Mouse (Mus musculus) CH12.LX (cell line): ENCODE results near the gene Galk2. TPM values are rescaled to one million over a fixed set of nuclear protein-coding genes. Genes with fewer than 3 reads are reported as not detected.

Source experiments
- DNase-seq: peaks from one replicate; pipeline ENCODE4 v3.0.0-alpha.2; 2013; ENCODE audit errors: extremely low read depth
- H3K27ac ChIP-seq: 2 replicates; pipeline ENCODE4 v1.5.1; 2012; ENCODE audit warnings: low read depth, mild to moderate bottlenecking, control low read depth, moderate library complexity; ENCODE audit not compliant: insufficient read depth
- H3K27me3 ChIP-seq: replicated peaks from 2 replicates; pipeline ENCODE3; 2012; ENCODE audit warnings: inconsistent platforms
- H3K36me3 ChIP-seq, 2 experiments: replicated peaks in 1 of 2; 2 replicates each; pipeline versions ENCODE3 to v1.6.1; 2012; ENCODE audit warnings: inconsistent platforms in 1 of 2, low read length in 1 of 2, mild to moderate bottlenecking in 1 of 2, mixed read lengths in 1 of 2, moderate library complexity in 1 of 2; ENCODE audit not compliant: control insufficient read depth in 1 of 2, insufficient read depth in 1 of 2
- H3K4me1 ChIP-seq, 2 experiments: 2 replicates each; pipeline ENCODE4 v1.6.1; 2012; ENCODE audit warnings: inconsistent platforms in 1 of 2, moderate library complexity in 1 of 2; ENCODE audit not compliant: insufficient read depth in 2 of 2, control insufficient read depth in 1 of 2
- H3K4me2 ChIP-seq: 2 replicates; pipeline ENCODE4 v1.6.1; 2012; ENCODE audit warnings: low read depth, mild to moderate bottlenecking, control low read depth; ENCODE audit not compliant: poor library complexity, insufficient read depth, severe bottlenecking
- H3K4me3 ChIP-seq, 3 experiments: fragments of 150-350 bp in 1 of 3; sonication (generic) in 1 of 3; replicated peaks in 1 of 3; 2 replicates each; pipeline versions ENCODE3 to v1.5.1; 2011 to 2012; ENCODE audit warnings: low read depth in 2 of 3, low read length in 2 of 3, mild to moderate bottlenecking in 2 of 3, moderate library complexity in 2 of 3, control low read depth in 1 of 3, improper control_type of control experiment in 1 of 3, inconsistent platforms in 1 of 3, mixed read lengths in 1 of 3; ENCODE audit not compliant: poor library complexity in 1 of 3
- H3K79me2 ChIP-seq: replicated peaks from 2 replicates; pipeline ENCODE4 v1.6.1; 2012; ENCODE audit warnings: mild to moderate bottlenecking, moderate library complexity; ENCODE audit not compliant: control insufficient read depth, poor library complexity, insufficient read depth, severe bottlenecking; ENCODE audit errors: extremely low read depth
- H3K9ac ChIP-seq: 2 replicates; pipeline ENCODE4 v1.6.1; 2012; ENCODE audit warnings: low read depth, mild to moderate bottlenecking, control low read depth, moderate library complexity; ENCODE audit not compliant: insufficient read depth
- H3K9me3 ChIP-seq: replicated peaks from 2 replicates; pipeline ENCODE3; 2012; ENCODE audit warnings: low read length, inconsistent platforms, mixed read lengths
- BHLHE40 ChIP-seq: IDR thresholded peaks from 2 replicates; pipeline ENCODE4 v1.6.1; 2011; ENCODE audit warnings: mild to moderate bottlenecking, low read depth, low read length, improper control_type of control experiment
- CHD1 ChIP-seq: IDR thresholded peaks from 2 replicates; pipeline ENCODE4 v1.6.1; 2012; ENCODE audit warnings: low read depth, low read length, improper control_type of control experiment, inconsistent platforms
- CTCF ChIP-seq, 2 experiments: IDR thresholded peaks in 1 of 2; conservative IDR thresholded peaks in 1 of 2; 2 replicates each; pipeline ENCODE4 v1.5.1; 2011 to 2012; ENCODE audit warnings: low read depth in 2 of 2, low read length in 2 of 2, improper control_type of control experiment in 1 of 2, inconsistent platforms in 1 of 2, mild to moderate bottlenecking in 1 of 2, moderate library complexity in 1 of 2
- EP300 ChIP-seq: IDR thresholded peaks from 2 replicates; pipeline ENCODE4 v1.6.1; 2011; ENCODE audit warnings: low read length, improper control_type of control experiment
- ETS1 ChIP-seq: conservative IDR thresholded peaks from 2 replicates; pipeline ENCODE4 v1.6.1; 2012; ENCODE audit warnings: low read depth, mild to moderate bottlenecking, inconsistent platforms, low read length, improper control_type of control experiment, moderate library complexity
- JUN ChIP-seq: IDR thresholded peaks from 2 replicates; pipeline ENCODE4 v1.6.1; 2011; ENCODE audit warnings: low read depth, mild to moderate bottlenecking, low read length, improper control_type of control experiment, moderate library complexity; ENCODE audit not compliant: insufficient read depth
- KAT2A ChIP-seq: IDR thresholded peaks from 2 replicates; pipeline ENCODE4 v1.6.1; 2012; ENCODE audit warnings: low read length, improper control_type of control experiment, inconsistent platforms; ENCODE audit not compliant: insufficient replicate concordance
- MAX ChIP-seq: IDR thresholded peaks from 2 replicates; pipeline ENCODE4 v1.6.1; 2011; ENCODE audit warnings: low read length, improper control_type of control experiment
- MEF2A ChIP-seq: IDR thresholded peaks from 2 replicates; pipeline ENCODE4 v1.6.1; 2014; ENCODE audit warnings: low read depth, mild to moderate bottlenecking, inconsistent platforms, low read length, improper control_type of control experiment, borderline replicate concordance
- PAX5 ChIP-seq: IDR thresholded peaks from 2 replicates; pipeline ENCODE4 v1.6.1; 2012; ENCODE audit warnings: low read length, inconsistent platforms, mixed read lengths
- POLR2A ChIP-seq: IDR thresholded peaks from 2 replicates; pipeline ENCODE4 v1.6.1; 2011; ENCODE audit warnings: low read depth, mild to moderate bottlenecking, improper control_type of control experiment, low read length
- POLR2AphosphoS2 ChIP-seq: IDR thresholded peaks from 2 replicates; pipeline ENCODE4 v1.6.1; 2011; ENCODE audit warnings: low read depth, low read length, improper control_type of control experiment
- RAD21 ChIP-seq: IDR thresholded peaks from 2 replicates; pipeline ENCODE4 v1.6.1; 2011; ENCODE audit warnings: low read depth, mild to moderate bottlenecking, low read length, improper control_type of control experiment, moderate library complexity
- SIN3A ChIP-seq: IDR thresholded peaks from 2 replicates; pipeline ENCODE4 v1.6.1; 2012; ENCODE audit warnings: low read length, improper control_type of control experiment, inconsistent platforms
- SMC3 ChIP-seq: IDR thresholded peaks from 2 replicates; pipeline ENCODE4 v1.6.1; 2011; ENCODE audit warnings: low read depth, low read length, improper control_type of control experiment
- TBP ChIP-seq: conservative IDR thresholded peaks from 2 replicates; pipeline ENCODE4 v1.6.1; 2011; ENCODE audit warnings: low read depth, low read length, improper control_type of control experiment
- TCF12 ChIP-seq: IDR thresholded peaks from 2 replicates; pipeline ENCODE4 v1.6.1; 2014; ENCODE audit warnings: low read depth, mild to moderate bottlenecking, inconsistent platforms, low read length, improper control_type of control experiment
- UBTF ChIP-seq: IDR thresholded peaks from 2 replicates; pipeline ENCODE4 v1.6.1; 2012; ENCODE audit warnings: low read depth, mild to moderate bottlenecking, inconsistent platforms, low read length, improper control_type of control experiment, moderate library complexity
- ZC3H11A ChIP-seq: IDR thresholded peaks from 2 replicates; pipeline ENCODE4 v1.6.1; 2012; ENCODE audit warnings: low read depth, mild to moderate bottlenecking, inconsistent platforms, low read length, improper control_type of control experiment
- ZMIZ1 ChIP-seq: IDR thresholded peaks from 2 replicates; pipeline ENCODE4 v1.6.1; 2012; ENCODE audit warnings: low read depth, mild to moderate bottlenecking, inconsistent platforms, low read length, improper control_type of control experiment
- dilution Hi-C: fragments of 300-500 bp; cut with MboI; formaldehyde crosslinking; loops from 2 replicates; pipeline ENCODE4 v1.14.3; 2020; ENCODE audit warnings: low sequenced_read_pairs; ENCODE audit not compliant: extremely low pct_unique_long_range_greater_than_20kb, extremely low pct_ligation_motif_present
- in situ Hi-C: fragments of 300-500 bp; cut with MboI; formaldehyde crosslinking; loops from 3 replicates; pipeline ENCODE4 v1.14.3; 2019; ENCODE audit warnings: low sequenced_read_pairs, low pct_ligation_motif_present, low pct_unique_long_range_greater_than_20kb, mixed read lengths
- polyA plus RNA-seq: library from polyadenylated mRNA; unstranded; fragments of >175 nt; gene quantifications from 2 replicates; pipeline ENCODE4 v1.2.1, GENCODE M21; 2012; ENCODE audit warnings: low read depth; ENCODE audit not compliant: insufficient read length
- total RNA-seq, 2 experiments: library from RNA; depleted of rRNA; stranded (reverse); fragments of 300-350 nt in 1 of 2; fragments of >200 nt in 1 of 2; gene quantifications; 2 replicates each; pipeline ENCODE4 v1.2.3; 2012 to 2014

The Galk2 gene
- total and polyA plus RNA-seq, 3 experiments, result 36.7 to 59.9 (median 41.8) TPM

DNA sequence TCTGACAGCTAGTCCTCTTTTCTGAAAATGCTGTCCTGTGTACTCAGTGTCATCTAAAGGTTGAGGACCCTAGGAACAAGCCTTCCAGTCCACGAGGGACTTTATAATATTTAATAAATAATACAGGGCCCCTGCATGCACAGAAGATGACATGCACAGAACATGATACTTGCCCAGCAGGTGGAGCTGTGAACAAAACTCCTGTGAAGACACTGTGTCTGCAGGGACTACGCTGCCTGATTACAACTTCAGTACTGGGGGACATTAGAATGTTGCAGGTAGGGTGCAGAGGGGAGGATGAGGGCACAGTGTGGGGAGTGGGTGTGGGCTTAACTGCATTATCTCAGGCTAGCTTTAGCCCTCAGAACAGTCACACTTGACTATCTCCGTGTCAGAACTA lies 147.2 kb downstream of the Galk2 start:
- H3K4me1 ChIP-seq, result no peaks in the 10 kb centered on the region
- in situ Hi-C loops, result no loop called here

DNA sequence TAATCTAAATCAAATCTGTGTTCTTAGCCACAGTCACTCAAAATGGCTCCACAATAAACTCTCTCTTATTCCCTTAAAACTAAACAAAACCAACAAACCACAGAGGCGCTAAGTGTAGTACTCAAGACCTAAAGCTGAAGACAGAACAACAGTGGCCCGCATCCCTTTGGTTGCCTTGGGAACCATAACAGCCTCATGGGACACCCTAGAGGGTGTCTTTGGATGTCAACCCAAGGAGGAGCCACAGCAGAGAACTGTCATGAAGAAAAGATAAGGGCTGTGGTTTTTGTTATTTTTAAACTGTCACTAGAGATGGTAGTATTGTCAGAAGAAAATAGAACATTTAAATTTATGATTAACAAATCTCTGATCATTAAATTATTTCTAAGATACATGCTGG lies 147.8 kb downstream of the Galk2 start:
- Histone ChIP-seq H3K4me2 (no peak overlapping the region), H3K79me2 (no peaks in the 10 kb centered on the region), H3K36me3 (no peaks in the 10 kb centered on the region), H3K4me1 (no peaks in the 10 kb centered on the region)
- dilution Hi-C loops, result no loop called here
- DNase-seq, result peak; percentile 6
- no peak for TF ChIP-seq EP300
- TF ChIP-seq BHLHE40, result no peak
- TF ChIP-seq TBP, result no peak
- TF ChIP-seq KAT2A, result no peak
- no peak for TF ChIP-seq TCF12
- TF ChIP-seq CHD1, result no peak
- no peak for TF ChIP-seq MEF2A
- no peak for TF ChIP-seq JUN
- TF ChIP-seq, all 38 proteins: peak for 0
- no peaks in the 10 kb centered on the region for H3K9me3 ChIP-seq
- no peak overlapping the region for H3K4me3 ChIP-seq
- in situ Hi-C loops, result no loop called here
- no peaks in the 10 kb centered on the region for H3K27me3 ChIP-seq
- H3K27ac ChIP-seq, result no peak overlapping the region
- H3K9ac ChIP-seq, result no peak overlapping the region

More for the DNA sequence above, 147.2 kb downstream of the Galk2 start:
- dilution Hi-C loops, result no loop called here
- Histone ChIP-seq H3K9ac (no peak overlapping the region), H3K9me3 (no peaks in the 10 kb centered on the region), H3K4me2 (no peak overlapping the region), H3K79me2 (no peaks in the 10 kb centered on the region), H3K36me3 (no peaks in the 10 kb centered on the region), H3K27me3 (no peaks in the 10 kb centered on the region), H3K4me3 (no peak overlapping the region), H3K27ac (no peak overlapping the region)
- peak; percentile 60 for DNase-seq
- no peak for TF ChIP-seq UBTF
- no peak for TF ChIP-seq PAX5
- TF ChIP-seq POLR2AphosphoS2, result no peak
- TF ChIP-seq ZC3H11A, result no peak
- no peak for TF ChIP-seq ETS1
- peak; percentile 28 to 73; a peak in 3 of 4 replicates for TF ChIP-seq CTCF (conservative IDR thresholded peaks at IDR 0.05 in 1 of 2, IDR thresholded peaks at IDR 0.05 in 1 of 2; ENCODE audit: low read depth in 2 of 2, low read length in 2 of 2)
- TF ChIP-seq TBP, result no peak
- TF ChIP-seq ZMIZ1, result no peak
- TF ChIP-seq MEF2A, result no peak
- no peak for TF ChIP-seq MAX
- no peak for TF ChIP-seq JUN
- no peak for TF ChIP-seq SIN3A
- peak; percentile 60 for TF ChIP-seq RAD21
- TF ChIP-seq EP300, result no peak
- TF ChIP-seq SMC3, result peak; percentile 89
- TF ChIP-seq POLR2A, result no peak
